Mouse (Mus musculus): Measurements from ENCODE around the gene Upk3b.

GRCm38 (mm10) chr5:136069411-136069810 is 31.1 kb downstream of the Upk3b start:
- TF ChIP-seq CTCF (IDR thresholded peaks at IDR 0.05; ENCODE audit: control insufficient read depth, insufficient read depth, low read length) (no peak), POLR2A (IDR thresholded peaks at IDR 0.05; ENCODE audit: borderline replicate concordance, control insufficient read depth, low read depth, low read length) (no peak)

Measured in bone marrow, adult 2 months (tissue).